Mouse (Mus musculus): Measurements from ENCODE around the gene Zfp58. TPM values are rescaled to one million over a fixed set of nuclear protein-coding genes. Genes with fewer than 3 reads are reported as not detected.
A peak's percentile ranks its signal among the peaks of the same experiment; 100 is the strongest.
"Not testable (repeated sequence)": the region's sequence is repeated elsewhere in the genome, so short reads cannot be mapped to it uniquely, and the experiment has no call there.

Gene Zfp58
- polyA plus RNA-seq, 1 experiment: not detected

DNA sequence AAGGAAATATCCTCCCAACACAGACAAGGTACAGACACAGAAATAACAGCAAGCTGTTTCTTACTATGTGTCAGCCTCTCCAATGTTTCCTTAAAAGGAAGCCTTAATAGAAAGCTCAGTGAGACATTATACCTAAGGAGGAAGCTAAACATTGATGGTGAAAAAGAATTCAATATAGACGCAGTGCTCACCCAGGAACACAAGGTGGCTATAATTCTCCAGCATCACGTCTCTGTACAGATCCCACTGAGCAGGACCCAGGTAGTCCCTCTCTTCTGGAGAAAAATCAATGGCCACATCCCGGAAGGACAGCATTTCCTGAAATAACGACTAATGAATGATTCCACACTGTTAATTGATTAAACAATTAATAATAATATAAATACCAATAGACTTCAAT lies 18.8 kb downstream of the Zfp58 start:
- no peak for TF ChIP-seq TAL1 (IDR thresholded peaks at IDR 0.05; ENCODE audit: low read length)
- TF ChIP-seq GATA1 (IDR thresholded peaks at IDR 0.05; ENCODE audit: low read length): no peak
- H3K36me3 ChIP-seq (ENCODE audit: control insufficient read depth): peaks cover 10% of the 10 kb centered on the region
- H3K4me1 ChIP-seq (ENCODE audit: control insufficient read depth): peaks cover 24% of the 10 kb centered on the region
- H3K9me3 ChIP-seq (ENCODE audit: control insufficient read depth, low read length): no peaks in the 10 kb centered on the region
- no peaks in the 10 kb centered on the region for H3K27me3 ChIP-seq (ENCODE audit: control insufficient read depth)
- H3K4me3 ChIP-seq (replicated peaks): no peak overlapping the region

DNA sequence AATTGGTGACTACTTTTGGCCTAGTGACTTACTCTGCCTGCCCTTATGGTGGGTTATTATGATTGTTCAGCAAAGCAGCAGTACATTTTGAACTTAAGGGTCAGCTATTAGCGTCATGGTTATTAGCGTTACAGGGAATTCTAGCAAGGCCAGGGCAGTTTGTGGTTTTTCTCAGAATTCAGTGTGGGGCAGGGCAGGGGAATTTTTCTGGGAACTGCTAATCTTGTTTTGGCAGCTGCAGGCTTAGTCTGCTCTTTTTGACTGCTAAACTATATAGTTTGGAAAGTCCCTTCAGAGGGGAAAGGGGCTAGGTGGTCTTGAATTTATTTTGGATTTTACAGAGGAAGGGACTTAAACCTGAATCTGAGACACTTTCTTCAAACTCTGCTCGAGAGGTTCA lies 31.1 kb downstream of the Zfp58 start:
- no peak for TF ChIP-seq TAL1 (IDR thresholded peaks at IDR 0.05; ENCODE audit: low read length)
- TF ChIP-seq GATA1 (IDR thresholded peaks at IDR 0.05; ENCODE audit: low read length): no peak
- no peak overlapping the region for H3K4me3 ChIP-seq (replicated peaks)
- peaks cover 2% of the 10 kb centered on the region; the same call in 1 of the 2 replicates for H3K4me1 ChIP-seq (ENCODE audit: control insufficient read depth)
- no peaks in the 10 kb centered on the region for H3K27me3 ChIP-seq (ENCODE audit: control insufficient read depth)
- H3K36me3 ChIP-seq (ENCODE audit: control insufficient read depth): peaks cover 23% of the 10 kb centered on the region
- H3K9me3 ChIP-seq (ENCODE audit: control insufficient read depth, low read length): peaks cover 3% of the 10 kb centered on the region

DNA sequence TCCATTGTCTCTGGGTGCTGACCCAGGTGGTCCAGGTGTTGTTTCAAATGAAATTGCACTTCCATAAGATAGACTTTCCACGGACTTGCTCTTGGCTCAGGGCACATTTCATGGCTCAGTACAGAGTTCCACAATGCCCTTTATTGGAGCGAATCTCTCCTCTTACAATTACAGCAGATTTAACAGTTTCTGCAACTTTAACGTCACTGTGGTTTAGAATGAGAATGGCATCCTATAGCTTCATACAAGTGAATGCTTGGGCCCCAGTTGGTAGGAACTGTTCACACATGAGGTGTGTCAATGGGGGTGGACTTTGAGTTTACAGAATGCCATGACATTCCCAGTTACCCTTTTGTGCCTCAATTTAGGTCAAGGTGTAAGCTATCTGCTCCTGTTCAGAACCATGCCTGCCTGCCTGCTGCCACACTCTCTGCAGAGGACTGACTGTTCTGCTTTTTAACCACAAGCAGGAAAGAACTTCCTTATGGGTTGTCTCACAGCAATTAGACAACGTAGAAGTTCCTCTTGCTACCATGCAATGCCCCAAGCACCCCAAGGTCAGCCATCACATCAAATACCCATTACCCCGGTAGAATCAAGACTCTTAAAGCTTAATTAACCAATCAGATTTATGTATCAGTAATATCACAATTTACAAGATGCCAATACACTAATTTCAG lies 36.7 kb downstream of the Zfp58 start:
- H3K36me3 ChIP-seq (ENCODE audit: control insufficient read depth); H3K4me1 ChIP-seq (ENCODE audit: control insufficient read depth); H3K27me3 ChIP-seq (ENCODE audit: control insufficient read depth); H3K9me3 ChIP-seq (ENCODE audit: control insufficient read depth, low read length); H3K4me3 ChIP-seq (replicated peaks): not testable (repeated sequence)

DNA sequence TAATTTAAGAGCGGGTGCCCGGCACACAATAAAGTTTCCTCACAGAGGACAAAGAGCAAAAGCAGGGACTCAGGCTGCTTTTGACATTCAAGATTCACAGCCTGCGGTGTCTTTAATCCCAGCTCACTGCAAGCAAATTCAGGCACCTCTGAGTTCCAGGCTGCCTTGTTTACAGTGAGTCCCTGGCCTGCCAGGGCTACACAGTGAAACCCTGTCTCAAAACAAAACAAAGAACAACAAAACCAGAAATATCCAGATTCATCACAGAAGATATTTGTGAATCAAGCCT lies 48.4 kb downstream of the Zfp58 start:
- H3K4me3 ChIP-seq (replicated peaks): peak overlapping the region; percentile 66
- TF ChIP-seq GATA1 (IDR thresholded peaks at IDR 0.05; ENCODE audit: low read length): no peak
- TF ChIP-seq TAL1 (IDR thresholded peaks at IDR 0.05; ENCODE audit: low read length): no peak

DNA sequence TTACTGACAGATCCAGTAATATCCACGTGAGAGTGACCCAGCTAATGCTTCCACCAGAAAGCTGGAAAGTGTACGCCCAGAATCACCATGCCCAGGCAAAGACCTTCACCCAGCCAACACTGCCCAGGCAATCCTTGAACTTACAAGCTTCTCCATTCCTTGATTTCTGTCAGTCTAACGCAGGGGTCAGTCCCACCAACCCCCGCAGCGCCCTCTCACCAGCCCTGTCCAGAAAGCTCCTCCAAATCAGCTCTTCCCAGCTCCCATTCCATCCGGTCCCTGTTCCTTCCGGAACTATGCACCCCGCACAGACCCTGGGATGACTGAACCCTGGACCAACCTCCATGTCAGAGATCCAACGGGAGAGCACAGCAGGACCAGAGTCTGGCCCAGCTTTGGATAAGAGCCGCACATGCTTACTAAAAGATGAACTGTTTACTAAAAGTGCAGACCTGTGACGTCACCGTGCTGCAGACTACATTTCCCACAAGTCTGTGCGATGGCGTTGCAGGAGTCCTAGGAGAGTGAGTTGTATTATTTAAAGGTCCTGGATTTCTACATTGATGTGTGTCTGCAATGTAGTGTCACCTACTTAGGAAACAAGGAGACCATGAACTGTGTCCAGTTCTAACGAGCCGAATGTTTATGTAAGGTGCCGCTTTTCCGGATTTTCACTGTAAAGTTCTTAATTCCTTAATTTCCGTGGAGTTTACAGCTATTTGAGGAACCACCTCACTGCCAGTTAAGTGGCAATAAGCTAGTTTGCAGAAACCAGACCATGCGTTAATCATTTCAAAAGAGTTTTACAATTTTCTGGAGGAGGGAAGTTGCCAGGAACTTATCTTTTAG lies 49.0 kb downstream of the Zfp58 start, which contains the start of gene Zfp874a:
Gene Zfp874a, minus strand, starts transcription at position 453 of the 849 bp plus-strand sequence.
- TF ChIP-seq GATA1 (IDR thresholded peaks at IDR 0.05; ENCODE audit: low read length) (no peak), TAL1 (IDR thresholded peaks at IDR 0.05; ENCODE audit: low read length) (no peak)
- no peaks in the 10 kb centered on the region for H3K27me3 ChIP-seq (ENCODE audit: control insufficient read depth)
- H3K9me3 ChIP-seq (ENCODE audit: control insufficient read depth, low read length): no peaks in the 10 kb centered on the region
- peak within 1 kb of the TSS; percentile 66 for H3K4me3 ChIP-seq (replicated peaks)
- no peaks in the 10 kb centered on the region for H3K36me3 ChIP-seq (ENCODE audit: control insufficient read depth)
- peaks cover 15% of the 10 kb centered on the region for H3K4me1 ChIP-seq (ENCODE audit: control insufficient read depth)

More for the DNA sequence above, 48.4 kb downstream of the Zfp58 start:
- H3K36me3 ChIP-seq (ENCODE audit: control insufficient read depth): no peaks in the 10 kb centered on the region
- no peaks in the 10 kb centered on the region for H3K27me3 ChIP-seq (ENCODE audit: control insufficient read depth)
- H3K4me1 ChIP-seq (ENCODE audit: control insufficient read depth): peaks cover 15% of the 10 kb centered on the region
- H3K9me3 ChIP-seq (ENCODE audit: control insufficient read depth, low read length): no peaks in the 10 kb centered on the region

Other genes starting within 250 kb of the Zfp58 start
- gene Zfp458, start 222.1 kb downstream of the Zfp58 start, polyA plus RNA-seq (2012): not detected in 2 replicates
- not detected in 2 replicates for gene Zfp457, start 194.1 kb downstream of the Zfp58 start, polyA plus RNA-seq (2012)
- 0.02 TPM in 1 of 2 replicates, not detected in the other for gene Zfp595, start 168.0 kb downstream of the Zfp58 start, polyA plus RNA-seq (2012)
- not detected in 2 replicates for gene Gm28044, start 140.0 kb downstream of the Zfp58 start, polyA plus RNA-seq (2012)
- gene Zfp953, start 139.9 kb downstream of the Zfp58 start, polyA plus RNA-seq (2012): 0.01 TPM in 1 of 2 replicates, not detected in the other
- not detected in 2 replicates for gene Gm28041, start 124.8 kb downstream of the Zfp58 start, polyA plus RNA-seq (2012)
- gene Zfp456, start 124.7 kb downstream of the Zfp58 start, polyA plus RNA-seq (2012): not detected in 2 replicates
- gene Zfp429, start 100.7 kb downstream of the Zfp58 start, polyA plus RNA-seq (2012): 0.02 and 0.12 TPM in 2 replicates
- gene Zfp459, start 79.1 kb downstream of the Zfp58 start, polyA plus RNA-seq (2012): not detected in 2 replicates
- gene Zfp874a, start 48.9 kb downstream of the Zfp58 start, polyA plus RNA-seq (2012): 0.03 and 0.07 TPM in 2 replicates
- 0.10 and 0.19 TPM in 2 replicates for gene Zfp874b, start 16.3 kb downstream of the Zfp58 start, polyA plus RNA-seq (2012)
- not detected in 2 replicates for gene Gm26965, start 25.6 kb upstream of the Zfp58 start, polyA plus RNA-seq (2012)
- 0.03 and 0.27 TPM in 2 replicates for gene Zfp87, start 25.6 kb upstream of the Zfp58 start, polyA plus RNA-seq (2012)
- gene Zfp748, start 53.3 kb upstream of the Zfp58 start, polyA plus RNA-seq (2012): 0.01 TPM in 1 of 2 replicates, not detected in the other
- gene Zfp729b, start 109.2 kb upstream of the Zfp58 start, polyA plus RNA-seq (2012): 0.01 TPM in 1 of 2 replicates, not detected in the other
- gene Gm49345, start 137.2 kb upstream of the Zfp58 start, polyA plus RNA-seq (2012): not detected in 2 replicates
- under 0.01 and 0.01 TPM in 2 replicates for gene Zfp729a, start 137.2 kb upstream of the Zfp58 start, polyA plus RNA-seq (2012)
- 0.02 TPM in 1 of 2 replicates, not detected in the other for gene Zfp738, start 186.5 kb upstream of the Zfp58 start, polyA plus RNA-seq (2012)
- 0.03 TPM in 1 of 2 replicates, not detected in the other for gene Zfp65, start 228.6 kb upstream of the Zfp58 start, polyA plus RNA-seq (2012)